Mouse (Mus musculus) kidney, postnatal 36 days (tissue): ENCODE measurements at regions not wholly inside any gene's neighbourhood (a gene's known extent, or its start where the extent isn't known, plus 50 kb on each side); places are given as distances from the start of the nearest gene placed in this dataset.

ENCODE experiments used
- DNase-seq, 2 experiments: peaks; one replicate each; pipeline ENCODE4 v3.0.0; 2021 to 2022; ENCODE audit warnings: mixed read lengths in 2 of 2

- DNase-seq = no peak
Measured at GRCm38 (mm10) chr3:20661883-20662282, 294.9 kb upstream of the Agtr1b start.

- DNase-seq = peak; percentile 2 to 15
Measured at GRCm38 (mm10) chr3:20655345-20655744, 288.4 kb upstream of the Agtr1b start.
